Mouse (Mus musculus): ENCODE measurements at regions not wholly inside any gene's neighbourhood (a gene's known extent, or its start where the extent isn't known, plus 50 kb on each side); places are given as distances from the start of the nearest gene placed in this dataset.

- no peak for DNase-seq (ENCODE audit: low spot score)
Measured at GRCm38 (mm10) chr12:74523988-74524387, 207.8 kb upstream of the Gm11042 start.

- DNase-seq (ENCODE audit: low spot score), result no peak
Measured at GRCm38 (mm10) chr12:74518032-74518431, 201.8 kb upstream of the Gm11042 start.

GRCm38 (mm10) chr12:74516527-74516926, 200.3 kb upstream of the Gm11042 start:
- DNase-seq (ENCODE audit: low spot score), result no peak

GRCm38 (mm10) chr12:74502791-74503190, 186.6 kb upstream of the Gm11042 start:
- no peak for DNase-seq (ENCODE audit: low spot score)

GRCm38 (mm10) chr12:74477619-74478018, 161.4 kb upstream of the Gm11042 start:
- no peak for DNase-seq (ENCODE audit: low spot score)

- DNase-seq (ENCODE audit: low spot score), result no peak
Measured at GRCm38 (mm10) chr12:74474741-74475140, 158.5 kb upstream of the Gm11042 start.

- DNase-seq (ENCODE audit: low spot score), result no peak
Measured at GRCm38 (mm10) chr12:74458521-74458920, 142.3 kb upstream of the Gm11042 start.

- no peak for DNase-seq (ENCODE audit: low spot score)
Measured at GRCm38 (mm10) chr12:74452375-74453090, 136.3 kb upstream of the Gm11042 start.

- DNase-seq (ENCODE audit: low spot score), result no peak
Measured at GRCm38 (mm10) chr12:74448248-74448647, 132.1 kb upstream of the Gm11042 start.

GRCm38 (mm10) chr12:74434874-74435273, 118.7 kb upstream of the Gm11042 start:
- DNase-seq (ENCODE audit: low spot score), result no peak

- no peak for DNase-seq (ENCODE audit: low spot score)
Measured at GRCm38 (mm10) chr12:74414738-74415137, 98.5 kb upstream of the Gm11042 start.

GRCm38 (mm10) chr12:74410511-74410910, 94.3 kb upstream of the Gm11042 start:
- peak; percentile 18 for DNase-seq (ENCODE audit: low spot score)

- DNase-seq (ENCODE audit: low spot score), result no peak
Measured at GRCm38 (mm10) chr12:74407591-74408095, 91.4 kb upstream of the Gm11042 start.

- no peak for DNase-seq (ENCODE audit: low spot score)
Measured at GRCm38 (mm10) chr12:74389811-74390210, 73.6 kb upstream of the Gm11042 start.
